16 mouse cellular contexts compared by ENCODE assay signal in genomic region chr10:52284578-52284977, GRCm38 (mm10). TPM values are rescaled to one million over a fixed set of nuclear protein-coding genes. Genes with fewer than 3 reads are reported as not detected.
A peak's percentile ranks its signal among the peaks of the same experiment; 100 is the strongest.
DNase-seq lines count a peak whose midpoint lies in the region; ATAC-seq lines count a peak whose summit lies in the region.
"Had no signal": no experiment of that assay in that cellular context is flagged by ENCODE, and none has a peak within 500 bp of the region (broad histone marks: within the 10 kb centered on the region; RNA-seq: fewer than 3 reads in every experiment).

No protein-coding gene starts in this region.

- H3K36me3 ChIP-seq in lung, embryonic 15.5 days = 0 out of 2 replicates have a peak, but pooled peaks cover 5% of the 10 kb centered on the region
- H3K36me3 ChIP-seq: hindbrain, embryonic 15.5 days; midbrain, embryonic 12.5 days had no signal

- no peak overlapping the region for H3K9ac ChIP-seq in lung, embryonic 15.5 days
- H3K9ac ChIP-seq: hindbrain, embryonic 15.5 days; midbrain, embryonic 12.5 days had no signal

- H3K9me3 ChIP-seq in lung, embryonic 15.5 days = no peaks in the 10 kb centered on the region
- H3K9me3 ChIP-seq: hindbrain, embryonic 15.5 days; midbrain, embryonic 12.5 days had no signal

- no peaks in the 10 kb centered on the region for H3K27me3 ChIP-seq in lung, embryonic 15.5 days
- H3K27me3 ChIP-seq: hindbrain, embryonic 15.5 days; midbrain, embryonic 12.5 days had no signal

- H3K4me2 ChIP-seq in lung, embryonic 15.5 days = no peak overlapping the region
- H3K4me2 ChIP-seq: hindbrain, embryonic 15.5 days; midbrain, embryonic 12.5 days had no signal

- ATAC-seq in lung, embryonic 15.5 days (ENCODE audit: borderline replicate concordance, extremely low read depth, low FRiP score, low TSS enrichment) = peak; percentile 23; the same call in 1 of the 2 replicates
- ATAC-seq in megakaryocyte progenitor cell, adult 5-6 weeks (replicated peaks; ENCODE audit: poor library complexity) = peak; percentile 99
- ATAC-seq: forebrain, embryonic 14.5 days had no signal

- no peak overlapping the region for H3K4me3 ChIP-seq in lung, embryonic 15.5 days
- H3K4me3 ChIP-seq: hindbrain, embryonic 15.5 days; midbrain, embryonic 12.5 days; myocyte had no signal

- no peaks in the 10 kb centered on the region for H3K4me1 ChIP-seq in lung, embryonic 15.5 days
- H3K4me1 ChIP-seq: hindbrain, embryonic 15.5 days; midbrain, embryonic 12.5 days had no signal

- 69% methylated on average over 8 of the region's 8 CpGs for WGBS in lung, embryonic 15.5 days

- no peak overlapping the region for H3K27ac ChIP-seq in lung, embryonic 15.5 days
- H3K27ac ChIP-seq: hindbrain, embryonic 15.5 days; midbrain, embryonic 12.5 days had no signal

- DNase-seq in lung, postnatal 14 days = no peak
- DNase-seq in ZHBTc4 (ENCODE audit: low read depth, low spot score) (peak; percentile 80), liver (peak; percentile 36)
- DNase-seq in gastrocnemius, postnatal 25 days = no peak
- no peak for DNase-seq in cerebellum, adult 11-12 months
- no peak for DNase-seq in urinary bladder, postnatal 14 days (ENCODE audit: low spot score)
- DNase-seq: cerebellum, adult 11 months; heart, postnatal 10 days; kidney, adult 9 months; thymus, postnatal 4 days had no signal

RNA-seq across cellular contexts. Expression of gene Dcbld1, which starts 51.2 kb away (rescaled TPM):
- 28.1 and 29.2 TPM in 2 replicates for polyA plus RNA-seq in lung, embryonic 15.5 days (2015; fragmentation: Nextera tagmentation; extraction: Ambion mirVana)
- 0.07 and 0.30 TPM in 2 replicates for total RNA-seq in megakaryocyte progenitor cell, adult 5-6 weeks (2015)
- 0.08 and 0.41 TPM in 2 replicates for total RNA-seq in megakaryocyte progenitor cell, adult 5-6 weeks (2017)
- total RNA-seq in gastrocnemius, postnatal 25 days (2021) = 1 to 10 TPM; 1.3 to 1.7 TPM

Comparison
In these comparisons a context has a peak if more than half of its experiments do, and no peak if none do; other contexts are left out.
1. DNase-seq: peak in ZHBTc4 (single experiment) and liver (single experiment); none in lung, postnatal 14 days (single experiment), gastrocnemius, postnatal 25 days (single experiment), cerebellum, adult 11-12 months (single experiment) and urinary bladder, postnatal 14 days (single experiment).